Mouse (Mus musculus) liver, adult 2 months (tissue): ENCODE measurements at regions not wholly inside any gene's neighbourhood (a gene's known extent, or its start where the extent isn't known, plus 50 kb on each side); places are given as distances from the start of the nearest gene placed in this dataset.

Source experiments
- CTCF ChIP-seq: fragments of 200-500 bp; IDR thresholded peaks from 2 replicates; pipeline ENCODE4 v1.5.1; 2011; ENCODE audit warnings: low read depth, low read length, control low read depth
- POLR2A ChIP-seq: fragments of 200-500 bp; IDR thresholded peaks from 2 replicates; pipeline ENCODE4 v1.6.1; 2011; ENCODE audit warnings: low read length, control low read depth; ENCODE audit not compliant: insufficient read depth; ENCODE audit errors: extremely low read depth

DNA sequence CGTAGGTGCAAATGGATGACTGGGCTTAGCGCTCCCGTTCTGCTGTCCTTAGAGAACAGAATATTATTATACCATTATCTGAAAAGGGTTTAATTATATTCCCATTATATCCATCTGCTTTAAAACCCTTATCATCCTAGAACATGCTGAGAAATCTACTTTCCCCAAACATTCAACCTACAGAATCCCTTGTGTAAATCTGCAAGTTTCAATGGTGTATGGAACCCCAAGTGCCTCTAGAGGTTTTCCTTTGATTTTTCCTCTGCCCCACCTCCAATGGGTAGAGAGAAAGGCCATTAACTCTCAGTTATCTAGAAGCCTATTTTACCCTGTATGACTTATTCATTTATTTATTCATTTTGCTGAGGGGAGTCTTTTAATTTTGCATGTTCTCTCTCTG lies 308.7 kb downstream of the Csnka2ip start:
- TF ChIP-seq POLR2A (no peak), CTCF (no peak)
